Mouse (Mus musculus): Measurements from ENCODE around the gene Hdc.

Hdc gene

DNA sequence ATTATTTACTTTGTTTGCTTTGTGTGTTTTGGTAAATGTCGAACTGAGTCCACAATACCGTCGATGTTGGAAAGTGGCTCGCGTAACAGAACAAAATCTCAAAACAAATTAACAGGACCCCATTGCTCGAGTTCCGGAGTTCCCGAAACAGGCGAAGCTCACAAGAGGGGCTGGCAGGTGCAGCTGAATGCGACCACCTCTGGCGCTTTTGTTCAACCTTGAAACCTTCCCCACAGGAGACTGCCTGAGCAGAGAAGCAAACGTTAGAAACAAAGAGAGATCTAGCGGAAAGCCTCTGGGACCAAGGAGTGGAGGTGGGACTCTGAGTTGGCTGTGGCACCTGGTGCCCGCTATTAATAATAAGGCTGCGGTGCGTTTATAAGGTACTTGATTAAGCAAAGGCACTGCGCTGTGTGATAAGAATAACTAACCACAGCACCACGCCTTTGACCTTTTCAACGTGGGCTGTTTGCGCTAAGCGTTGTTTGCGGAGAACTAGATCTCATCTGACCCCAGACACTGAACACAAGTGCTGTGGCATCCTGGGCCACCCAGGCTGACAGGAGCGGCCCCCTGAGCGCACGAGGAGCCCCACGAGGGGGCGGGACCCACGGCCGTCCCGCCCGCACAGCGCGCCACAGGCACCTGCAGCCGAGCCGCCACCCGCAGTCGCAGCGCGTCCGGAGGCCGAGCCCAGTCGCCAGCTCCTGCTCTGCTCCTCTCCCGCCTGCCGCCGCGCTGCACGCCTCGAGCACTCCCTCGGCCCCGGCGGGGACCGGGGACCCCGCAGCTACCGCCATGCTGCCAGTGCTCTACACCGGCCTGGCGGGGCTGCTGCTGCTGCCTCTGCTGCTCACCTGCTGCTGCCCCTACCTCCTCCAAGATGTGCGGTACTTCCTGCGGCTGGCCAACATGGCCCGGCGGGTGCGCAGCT is 66.5 kb downstream of the Hdc start, which contains the start of gene Slc27a2:
TSS of gene Slc27a2 (plus strand) at position 51 of the 934 bp plus-strand sequence.
- DNase-seq (ENCODE audit: low spot score in 2 of 2): peak in 1 of 2 experiments; percentile 11

DNA sequence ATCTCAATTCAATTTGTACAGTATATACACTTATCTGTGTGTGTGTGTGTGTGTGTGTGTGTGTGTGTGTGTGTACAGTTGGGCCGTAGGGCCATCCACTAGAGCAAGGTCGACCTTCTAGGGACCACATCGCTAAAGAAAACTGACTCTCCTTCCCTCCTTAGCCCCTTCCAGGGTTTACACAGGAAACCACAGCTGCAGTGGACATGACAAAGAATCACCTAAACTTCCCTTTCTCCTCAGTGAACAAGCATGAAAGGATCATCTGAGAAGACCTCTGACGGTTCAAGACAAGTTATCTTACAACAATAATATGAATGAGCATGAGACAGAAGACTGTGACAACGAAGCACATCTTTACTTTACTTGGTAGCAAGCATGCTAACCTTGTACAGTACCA is 67.2 kb downstream of the Hdc start:
- no peak for DNase-seq (ENCODE audit: low spot score in 2 of 2)

DNA sequence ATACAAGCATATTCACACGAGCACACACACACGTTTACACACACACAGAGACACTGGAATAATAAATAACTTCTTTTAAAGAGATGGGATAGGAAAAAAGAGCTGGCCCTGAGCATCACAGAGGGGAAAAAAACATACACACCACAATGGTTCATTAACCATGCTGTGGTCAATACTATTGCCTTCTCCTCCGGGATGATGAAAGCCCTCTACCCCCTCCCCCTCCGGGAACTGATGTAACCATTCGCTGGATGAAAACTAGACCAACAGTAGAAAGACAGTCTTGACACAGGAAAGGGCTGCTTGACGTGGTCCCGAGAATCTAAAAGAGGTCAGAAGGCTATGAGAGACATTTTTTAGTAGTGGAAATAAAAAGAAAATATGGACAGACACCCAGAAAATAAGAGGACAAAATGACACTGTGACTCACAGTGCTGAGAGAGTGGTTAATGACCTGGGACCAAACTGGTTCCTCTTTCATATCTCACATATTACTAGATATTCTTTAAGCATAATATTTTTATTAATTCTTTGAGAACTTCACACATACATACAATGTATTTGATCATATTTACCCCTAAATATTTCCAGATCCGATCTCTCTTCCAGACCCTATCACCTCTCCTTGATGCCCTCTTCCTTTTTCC is 67.7 kb downstream of the Hdc start:
- DNase-seq (ENCODE audit: low spot score in 2 of 2): no peak

DNA sequence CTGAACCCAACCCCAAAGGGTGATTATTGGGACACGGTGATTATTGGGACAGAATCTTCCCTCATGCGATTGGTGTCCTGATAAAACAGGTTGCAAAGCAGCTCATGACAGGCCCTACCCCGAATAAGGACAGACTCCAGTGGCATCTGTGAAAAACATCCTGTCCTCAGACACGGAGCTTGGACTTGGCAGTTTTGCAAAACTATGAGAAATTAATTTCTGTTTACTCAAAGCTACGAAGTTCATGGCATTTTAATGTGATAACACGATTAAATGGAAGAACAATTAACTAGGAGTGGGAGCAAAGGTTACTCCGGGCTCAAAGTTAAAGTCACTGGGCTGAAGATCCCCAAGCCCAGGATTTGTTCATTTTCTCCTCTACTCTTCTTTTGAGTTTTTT is 69.4 kb downstream of the Hdc start:
- DNase-seq (ENCODE audit: low spot score in 2 of 2): no peak

DNA sequence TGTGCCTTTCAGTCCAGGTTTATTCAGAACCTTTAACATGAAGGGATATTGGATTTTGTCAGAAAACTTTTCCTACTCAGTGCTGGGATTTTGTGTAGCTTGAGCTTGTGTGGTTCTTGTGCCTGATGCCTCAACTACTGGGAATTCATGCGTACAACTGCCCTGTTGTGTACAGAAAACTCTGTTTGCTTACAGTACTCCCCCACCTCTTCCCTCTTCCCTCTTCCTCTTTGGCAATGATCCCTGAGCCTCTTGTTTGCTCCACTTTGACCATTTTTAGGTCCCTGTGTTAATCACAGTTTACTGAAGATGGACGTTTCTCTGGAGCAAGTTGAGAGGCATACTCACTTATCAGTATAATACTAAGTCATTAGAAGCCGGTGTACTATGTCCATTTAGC is 72.7 kb downstream of the Hdc start:
- no peak for DNase-seq (ENCODE audit: low spot score in 2 of 2)

DNA sequence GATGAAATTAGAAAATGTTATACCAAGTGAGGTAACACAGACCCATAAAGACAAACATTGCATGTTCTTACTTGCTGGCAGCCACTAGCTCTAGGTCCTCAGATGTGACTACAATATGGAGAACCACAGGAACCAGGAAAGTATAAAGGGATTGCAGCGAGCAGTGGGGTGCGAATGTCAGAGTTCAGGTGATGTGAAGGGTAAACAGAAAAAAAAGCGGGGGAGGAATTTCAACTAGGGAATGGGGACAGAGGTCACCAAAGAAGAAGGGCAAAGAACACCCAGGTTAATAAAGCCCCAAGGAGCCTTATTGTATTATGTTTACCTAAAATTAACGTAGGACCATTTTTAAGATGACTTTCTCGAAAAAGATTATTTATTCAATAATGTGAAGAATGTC is 73.8 kb downstream of the Hdc start:
- no peak for DNase-seq (ENCODE audit: low spot score in 2 of 2)
